Mouse (Mus musculus) megakaryocyte-erythroid progenitor cell, adult 5-6 weeks (primary cell): ENCODE results near the gene Rab4a. TPM values are rescaled to one million over a fixed set of nuclear protein-coding genes. Genes with fewer than 3 reads are reported as not detected.
"Not testable (repeated sequence)": the region's sequence is repeated elsewhere in the genome, so short reads cannot be mapped to it uniquely, and the experiment has no call there.

Experiments
- ATAC-seq: replicated peaks from 2 replicates; pipeline ENCODE4 v1.8.0; 2016; ENCODE audit warnings: mild to moderate bottlenecking, inconsistent platforms; ENCODE audit not compliant: severe bottlenecking, poor library complexity, low FRiP score, low TSS enrichment
- total RNA-seq, 2 experiments: library from RNA; stranded (forward) in 1 of 2; stranded (reverse) in 1 of 2; fragments of 200-1000, 215-1000 nt in 1 of 2; fragments of >200 nt in 1 of 2; fragmentation: Nextera tagmentation in 1 of 2; gene quantifications; 2 replicates each; pipeline ENCODE4 v1.2.3; 2014 to 2017

Rab4a gene
- total RNA-seq, 2 experiments from 2014 or later, result 42.7 to 84.1 TPM

- ATAC-seq, result no peak
These were observed 2.9 kb downstream of the Rab4a start for GRCm38 (mm10) chr8:123808671-123809070.

GRCm38 (mm10) chr8:123809342-123809741, 3.6 kb downstream of the Rab4a start:
- not testable (repeated sequence) for ATAC-seq

GRCm38 (mm10) chr8:123812227-123812626, 6.4 kb downstream of the Rab4a start:
- ATAC-seq, result no peak

- no peak for ATAC-seq
These were observed 7.5 kb downstream of the Rab4a start for GRCm38 (mm10) chr8:123813173-123813891.

- no peak for ATAC-seq
These were observed 8.1 kb downstream of the Rab4a start for GRCm38 (mm10) chr8:123813892-123814266.

- ATAC-seq, result no peak
These were observed 9.5 kb downstream of the Rab4a start for GRCm38 (mm10) chr8:123815325-123815724.

GRCm38 (mm10) chr8:123816939-123817338, 11.2 kb downstream of the Rab4a start:
- ATAC-seq, result no peak

GRCm38 (mm10) chr8:123817747-123818146, 12.0 kb downstream of the Rab4a start:
- no peak for ATAC-seq

- ATAC-seq, result peak; percentile 75
These were observed 14.2 kb downstream of the Rab4a start for GRCm38 (mm10) chr8:123819683-123820610.

GRCm38 (mm10) chr8:123820780-123821179, 15.0 kb downstream of the Rab4a start:
- no peak for ATAC-seq

- no peak; the same call in 1 of the 2 replicates for ATAC-seq
These were observed 17.3 kb downstream of the Rab4a start for GRCm38 (mm10) chr8:123823111-123823510.

GRCm38 (mm10) chr8:123823532-123824123, 17.8 kb downstream of the Rab4a start:
- ATAC-seq, result peak; percentile 72

GRCm38 (mm10) chr8:123826001-123826400, 20.2 kb downstream of the Rab4a start:
- ATAC-seq, result no peak; the same call in 1 of the 2 replicates

- ATAC-seq, result no peak
These were observed 21.0 kb downstream of the Rab4a start for GRCm38 (mm10) chr8:123826758-123827157.

GRCm38 (mm10) chr8:123827523-123827922, 21.7 kb downstream of the Rab4a start:
- no peak for ATAC-seq

GRCm38 (mm10) chr8:123832757-123833156, 27.0 kb downstream of the Rab4a start:
- ATAC-seq, result no peak

- peak; percentile 78 for ATAC-seq
These were observed 29.7 kb downstream of the Rab4a start for GRCm38 (mm10) chr8:123835451-123835850.

- ATAC-seq, result no peak
These were observed 30.6 kb downstream of the Rab4a start for GRCm38 (mm10) chr8:123836354-123836753.

- ATAC-seq, result no peak
These were observed 32.7 kb downstream of the Rab4a start for GRCm38 (mm10) chr8:123838496-123838895.
